Mouse (Mus musculus) pancreas, adult 10 weeks (tissue): ENCODE results near the gene Sept7. TPM values are rescaled to one million over a fixed set of nuclear protein-coding genes. Genes with fewer than 3 reads are reported as not detected.

Source experiments
- polyA plus RNA-seq: library from polyadenylated mRNA; stranded (reverse); fragments of 350-450 nt; fragmentation: Illumina TruSeq; extraction: RNeasy Lipid Tissue Mini Kit (QIAGEN cat#74804); gene quantifications from one replicate; pipeline ENCODE4 v1.2.3, GENCODE M21; 2015; ENCODE audit warnings: low read depth, low replicate concordance; ENCODE audit not compliant: insufficient read depth

Gene Sept7
- polyA plus RNA-seq, result 27.5 TPM

DNA sequence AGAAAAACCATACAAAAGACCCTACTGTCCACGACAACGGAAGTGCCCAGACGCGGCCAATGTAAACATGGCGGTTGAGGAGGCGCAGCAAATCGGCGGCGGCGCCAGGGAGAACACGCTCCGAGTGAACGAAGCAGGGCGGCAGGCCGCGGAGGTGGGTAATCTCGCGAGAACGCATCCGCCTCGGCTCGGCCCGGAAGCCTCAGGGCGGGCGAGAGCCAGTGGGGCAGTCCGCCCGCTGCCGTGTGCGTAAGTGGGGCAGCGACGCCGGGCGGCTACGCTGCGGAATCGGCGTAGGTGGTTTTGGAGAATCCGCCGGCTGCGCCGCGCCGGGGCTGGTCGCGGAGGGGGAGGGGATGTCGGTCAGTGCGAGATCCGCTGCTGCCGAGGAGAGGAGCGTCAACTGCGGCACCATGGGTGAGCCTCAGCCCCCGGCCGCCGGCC, at the start of gene Sept7:
TSS of gene Sept7 (plus strand) at position 157 of the 444 bp plus-strand sequence.

Other genes with a start within 250 kb of the Sept7 start
- not detected for gene Gm10181, start 163.0 kb upstream of the Sept7 start, polyA plus RNA-seq
- 7.0 TPM for gene Herpud2, start 100.6 kb upstream of the Sept7 start, polyA plus RNA-seq
- gene Eepd1, start 229.1 kb downstream of the Sept7 start, polyA plus RNA-seq, result 3.0 TPM